Mouse (Mus musculus) intestine, embryonic 16.5 days (tissue): Measurements from ENCODE around the gene Zfp148. TPM values are rescaled to one million over a fixed set of nuclear protein-coding genes. Genes with fewer than 3 reads are reported as not detected.
"Not testable (repeated sequence)": the region's sequence is repeated elsewhere in the genome, so short reads cannot be mapped to it uniquely, and the experiment has no call there.

ENCODE experiments used
- ATAC-seq: fragments of 200-750 bp; cut with Nextera tagmentation; 2 replicates; pipeline ENCODE4 v1.8.0; 2017; ENCODE audit warnings: moderate TSS enrichment, moderate library complexity
- H3K27ac ChIP-seq: fragments of 300-500 bp; sonication (generic); 2 replicates; pipeline ENCODE4 v1.5.1; 2014; ENCODE audit warnings: mild to moderate bottlenecking, low read length
- H3K27me3 ChIP-seq: fragments of 300-500 bp; sonication (generic); replicated peaks from 2 replicates; pipeline ENCODE4 v1.6.1; 2014; ENCODE audit warnings: low read length, control low read depth, mixed read lengths; ENCODE audit not compliant: control insufficient read depth, insufficient read depth
- H3K36me3 ChIP-seq: fragments of 300-500 bp; sonication (generic); 2 replicates; pipeline ENCODE4 v1.6.1; 2014; ENCODE audit warnings: low read length, control low read depth; ENCODE audit not compliant: control insufficient read depth, insufficient read depth
- H3K4me1 ChIP-seq: fragments of 300-500 bp; sonication (generic); 2 replicates; pipeline ENCODE4 v1.6.1; 2014; ENCODE audit warnings: low read length, control low read depth, mixed read lengths; ENCODE audit not compliant: control insufficient read depth, insufficient read depth
- H3K4me2 ChIP-seq: fragments of 300-500 bp; sonication (generic); 2 replicates; pipeline ENCODE4 v1.6.1; 2014; ENCODE audit warnings: low read depth, low read length, control low read depth
- H3K4me3 ChIP-seq: fragments of 300-500 bp; sonication (generic); 2 replicates; pipeline ENCODE4 v1.5.1; 2014; ENCODE audit warnings: mild to moderate bottlenecking, low read length
- H3K9ac ChIP-seq: fragments of 300-500 bp; sonication (generic); 2 replicates; pipeline ENCODE4 v1.6.1; 2014; ENCODE audit warnings: low read depth, low read length
- H3K9me3 ChIP-seq: fragments of 300-500 bp; sonication (generic); 2 replicates; pipeline ENCODE4 v1.6.1; 2016; ENCODE audit warnings: low read length, control low read depth; ENCODE audit not compliant: control insufficient read depth
- WGBS: fragments of 180-500 bp; shearing (Covaris S2); extraction: QIAGEN DNeasy Blood & Tissue Kit; methylation state at CpG from one replicate; pipeline ENCODE4 v1.1.7; 2014; 5-methylcytosine and 5-hydroxymethylcytosine counted together
- polyA plus RNA-seq: library from polyadenylated mRNA; unstranded; fragments of >200 nt; fragmentation: Nextera tagmentation; extraction: Ambion mirVana; gene quantifications from 2 replicates; pipeline ENCODE4 v1.2.1, GENCODE M21; 2015

Zfp148 gene
- polyA plus RNA-seq, 1 experiment from 2014 or later, result 39.9 TPM

- H3K27me3 ChIP-seq, H3K9me3 ChIP-seq, H3K36me3 ChIP-seq, H3K27ac ChIP-seq, H3K4me2 ChIP-seq, H3K9ac ChIP-seq, ATAC-seq, H3K4me3 ChIP-seq, H3K4me1 ChIP-seq: not testable (repeated sequence)
- 93% methylated on average over 2 of the region's 2 CpGs for WGBS
These were observed 128.6 kb downstream of the Zfp148 start for GRCm38 (mm10) chr16:33509231-33509630.

DNA sequence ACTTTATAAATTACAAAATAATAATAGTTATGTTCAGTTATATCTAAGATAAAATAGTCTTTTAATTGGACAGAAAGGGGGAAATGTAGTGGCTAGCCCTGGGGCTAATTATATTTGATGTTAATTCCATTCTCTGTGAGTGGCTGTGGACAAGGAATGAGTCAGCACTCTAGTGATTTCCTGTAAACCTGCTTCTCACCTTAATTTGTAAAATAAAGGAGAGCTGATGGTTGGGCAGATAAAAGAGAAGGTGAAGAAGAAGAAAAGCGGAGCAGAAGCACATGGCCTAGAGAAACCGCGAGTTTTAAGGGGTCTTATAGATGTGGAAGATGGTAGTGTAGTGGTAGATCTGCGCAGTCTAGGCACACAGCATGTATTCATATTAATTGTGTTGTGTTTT lies 130.2 kb downstream of the Zfp148 start:
- not testable (repeated sequence) for H3K4me2 ChIP-seq, H3K4me3 ChIP-seq, H3K4me1 ChIP-seq, H3K9me3 ChIP-seq, H3K9ac ChIP-seq, H3K27ac ChIP-seq, ATAC-seq, H3K36me3 ChIP-seq, H3K27me3 ChIP-seq
- 95% methylated on average over 4 of the region's 4 CpGs for WGBS

GRCm38 (mm10) chr16:33512555-33512954 lies 131.9 kb downstream of the Zfp148 start:
- Histone ChIP-seq H3K9ac (no peak overlapping the region), H3K4me3 (no peak overlapping the region), H3K4me1 (peaks cover 15% of the 10 kb centered on the region), H3K9me3 (no peaks in the 10 kb centered on the region), H3K27ac (no peak overlapping the region), H3K36me3 (no peaks in the 10 kb centered on the region), H3K27me3 (no peaks in the 10 kb centered on the region), H3K4me2 (no peak overlapping the region)
- WGBS, result 43% methylated on average over 6 of the region's 6 CpGs
- peak; percentile 82 for ATAC-seq

GRCm38 (mm10) chr16:33516807-33517565 lies 136.3 kb downstream of the Zfp148 start, which contains the start of gene Slc12a8:
Slc12a8 (plus strand) TSS chr16:33517328.
- H3K4me3 ChIP-seq, result peak within 1 kb of the TSS; percentile 39
- peak within 1 kb of the TSS; percentile 80 for H3K4me2 ChIP-seq
- peak; percentile 73 for ATAC-seq
- no peaks in the 10 kb centered on the region for H3K27me3 ChIP-seq
- H3K9ac ChIP-seq, result peak within 1 kb of the TSS; percentile 58
- H3K4me1 ChIP-seq, result peaks cover 23% of the 10 kb centered on the region
- WGBS, result 7% methylated on average over 24 of the region's 27 CpGs
- H3K27ac ChIP-seq, result 0 out of 2 replicates have a peak within 1 kb of the TSS, but pooled peaks have one; percentile 6
- no peaks in the 10 kb centered on the region for H3K9me3 ChIP-seq
- H3K36me3 ChIP-seq, result no peaks in the 10 kb centered on the region

GRCm38 (mm10) chr16:33517627-33518026 lies 137.0 kb downstream of the Zfp148 start:
- Histone ChIP-seq H3K27me3 (no peaks in the 10 kb centered on the region), H3K4me2 (peak overlapping the region; percentile 80), H3K9ac (peak overlapping the region; percentile 58; the same call in 1 of the 2 replicates), H3K36me3 (no peaks in the 10 kb centered on the region), H3K4me1 (peaks cover 21% of the 10 kb centered on the region), H3K4me3 (peak overlapping the region; percentile 39), H3K27ac (no peak overlapping the region), H3K9me3 (no peaks in the 10 kb centered on the region)
- 33% methylated on average over 4 of the region's 4 CpGs for WGBS
- ATAC-seq, result peak; percentile 45

DNA sequence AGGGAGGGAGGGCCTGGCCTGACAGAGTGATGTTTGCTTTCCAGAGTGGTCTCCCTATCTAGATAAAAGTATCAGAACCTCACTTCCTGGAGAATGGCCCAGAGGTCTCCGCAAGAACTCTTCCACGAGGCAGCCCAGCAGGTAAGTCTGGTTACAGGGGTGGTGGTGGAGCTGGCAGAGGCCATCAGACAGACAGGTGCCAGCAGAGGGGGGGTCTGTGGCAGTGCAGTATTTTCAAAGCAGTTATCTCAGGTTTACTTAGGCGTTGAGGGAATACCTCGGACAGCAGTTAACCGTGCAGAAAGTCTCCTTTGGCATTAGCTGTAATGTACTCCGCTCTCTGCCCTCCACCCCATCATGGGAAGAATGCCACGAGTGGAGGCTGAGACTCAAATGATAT lies 137.6 kb downstream of the Zfp148 start:
- H3K4me3 ChIP-seq, result no peak overlapping the region
- peak; percentile 45 for ATAC-seq
- no peak overlapping the region for H3K4me2 ChIP-seq
- H3K36me3 ChIP-seq, result no peaks in the 10 kb centered on the region
- WGBS, result 47% methylated on average over 7 of the region's 7 CpGs
- no peak overlapping the region for H3K9ac ChIP-seq
- H3K27ac ChIP-seq, result no peak overlapping the region
- H3K27me3 ChIP-seq, result no peaks in the 10 kb centered on the region
- peaks cover 19% of the 10 kb centered on the region for H3K4me1 ChIP-seq
- H3K9me3 ChIP-seq, result no peaks in the 10 kb centered on the region

- WGBS, result 61% methylated on average over 6 of the region's 6 CpGs
- no peaks in the 10 kb centered on the region for H3K36me3 ChIP-seq
- H3K4me1 ChIP-seq, result peaks cover 19% of the 10 kb centered on the region
- no peak overlapping the region for H3K9ac ChIP-seq
- H3K27me3 ChIP-seq, result no peaks in the 10 kb centered on the region
- no peaks in the 10 kb centered on the region for H3K9me3 ChIP-seq
- H3K4me3 ChIP-seq, result no peak overlapping the region
- H3K27ac ChIP-seq, result no peak overlapping the region
- no peak for ATAC-seq
- H3K4me2 ChIP-seq, result no peak overlapping the region
These were observed 139.4 kb downstream of the Zfp148 start for GRCm38 (mm10) chr16:33519916-33520568.

- Histone ChIP-seq H3K27ac (no peak overlapping the region), H3K27me3 (no peaks in the 10 kb centered on the region), H3K9ac (no peak overlapping the region), H3K4me1 (peaks cover 8% of the 10 kb centered on the region), H3K36me3 (no peaks in the 10 kb centered on the region), H3K4me3 (no peak overlapping the region), H3K9me3 (no peaks in the 10 kb centered on the region), H3K4me2 (no peak overlapping the region)
- WGBS, result 48% methylated on average over 4 of the region's 4 CpGs
- no peak for ATAC-seq
These were observed 141.9 kb downstream of the Zfp148 start for GRCm38 (mm10) chr16:33522516-33522915.

- no peak overlapping the region for H3K4me3 ChIP-seq
- H3K27ac ChIP-seq, result peak overlapping the region; percentile 41; the same call in 1 of the 2 replicates
- 64% methylated on average over 10 of the region's 10 CpGs for WGBS
- H3K4me2 ChIP-seq, result peak overlapping the region; percentile 20; the same call in 1 of the 2 replicates
- no peaks in the 10 kb centered on the region for H3K9me3 ChIP-seq
- H3K4me1 ChIP-seq, result no peaks in the 10 kb centered on the region; the same call in 1 of the 2 replicates
- H3K27me3 ChIP-seq, result no peaks in the 10 kb centered on the region
- H3K36me3 ChIP-seq, result no peaks in the 10 kb centered on the region
- peak; percentile 36 for ATAC-seq
- peak overlapping the region; percentile 48 for H3K9ac ChIP-seq
These were observed 142.9 kb downstream of the Zfp148 start for GRCm38 (mm10) chr16:33523571-33523970.
